Mouse (Mus musculus) MEL (cell line): ENCODE results near the gene Anxa4. TPM values are rescaled to one million over a fixed set of nuclear protein-coding genes. Genes with fewer than 3 reads are reported as not detected.
A peak's percentile ranks its signal among the peaks of the same experiment; 100 is the strongest.

ENCODE experiments used
- DNase-seq: peaks from one replicate; pipeline ENCODE4 v3.0.0; 2011; ENCODE audit warnings: low read depth, low spot score
- H3K27ac ChIP-seq: 2 replicates; pipeline ENCODE4 v1.5.1; 2012; ENCODE audit warnings: low read depth, mild to moderate bottlenecking, control low read depth, low read length, moderate library complexity; ENCODE audit not compliant: control insufficient read depth
- H3K27me3 ChIP-seq, 2 experiments: fragments of 150-350 bp in 1 of 2; sonication (generic) in 1 of 2; 2 replicates each; pipeline ENCODE4 v1.6.1; 2012; ENCODE audit warnings: low read length in 2 of 2, mild to moderate bottlenecking in 2 of 2, improper control_type of control experiment in 1 of 2, moderate library complexity in 1 of 2; ENCODE audit not compliant: insufficient read depth in 2 of 2, control insufficient read depth in 1 of 2
- H3K36me3 ChIP-seq, 2 experiments: 2 replicates each; pipeline ENCODE4 v1.6.1; 2012 to 2014; ENCODE audit warnings: low read length in 2 of 2, improper control_type of control experiment in 1 of 2, inconsistent platforms in 1 of 2, mild to moderate bottlenecking in 1 of 2; ENCODE audit not compliant: insufficient read depth in 2 of 2, control insufficient read depth in 1 of 2
- H3K4me1 ChIP-seq, 2 experiments: fragments of 150-350 bp in 1 of 2; sonication (generic) in 1 of 2; 2 replicates each; pipeline ENCODE4 v1.6.1; 2012; ENCODE audit warnings: low read length in 2 of 2, improper control_type of control experiment in 1 of 2, mild to moderate bottlenecking in 1 of 2; ENCODE audit not compliant: insufficient read depth in 2 of 2, control insufficient read depth in 1 of 2
- H3K4me3 ChIP-seq, 2 experiments: fragments of 150-350 bp in 1 of 2; sonication (generic) in 1 of 2; 2 replicates each; pipeline ENCODE4 v1.5.1; 2012; ENCODE audit warnings: low read depth in 2 of 2, low read length in 2 of 2, mild to moderate bottlenecking in 2 of 2, moderate library complexity in 2 of 2, control low read depth in 1 of 2, improper control_type of control experiment in 1 of 2; ENCODE audit not compliant: control insufficient read depth in 1 of 2, insufficient read depth in 1 of 2
- H3K79me2 ChIP-seq: 2 replicates; pipeline ENCODE4 v1.6.1; 2012; ENCODE audit warnings: mild to moderate bottlenecking, low read length, moderate library complexity; ENCODE audit not compliant: control insufficient read depth, poor library complexity, insufficient read depth
- H3K9ac ChIP-seq: 2 replicates; pipeline ENCODE4 v1.6.1; 2012; ENCODE audit warnings: low read depth, mild to moderate bottlenecking, control low read depth, low read length, moderate library complexity; ENCODE audit not compliant: control insufficient read depth, poor library complexity, severe bottlenecking
- H3K9me3 ChIP-seq: fragments of 150-350 bp; sonication (generic); replicated peaks from 2 replicates; pipeline ENCODE4 v1.6.1; 2012; ENCODE audit warnings: mild to moderate bottlenecking, low read length, improper control_type of control experiment, moderate library complexity; ENCODE audit not compliant: insufficient read depth
- CHD1 ChIP-seq: IDR thresholded peaks from 2 replicates; pipeline ENCODE4 v1.6.1; 2012; ENCODE audit warnings: low read depth, mild to moderate bottlenecking, inconsistent platforms, low read length, improper control_type of control experiment
- CTCF ChIP-seq, 3 experiments: IDR thresholded peaks in 2 of 3; conservative IDR thresholded peaks in 1 of 3; 2 replicates each; pipeline ENCODE4 v1.5.1; 2011 to 2012; ENCODE audit warnings: low read length in 3 of 3, low read depth in 2 of 3, mild to moderate bottlenecking in 2 of 3, improper control_type of control experiment in 1 of 3, inconsistent platforms in 1 of 3, mixed read lengths in 1 of 3, moderate library complexity in 1 of 3; ENCODE audit not compliant: control insufficient read depth in 1 of 3, insufficient read depth in 1 of 3, poor library complexity in 1 of 3, severe bottlenecking in 1 of 3
- ELF1 ChIP-seq: IDR thresholded peaks from 2 replicates; pipeline ENCODE4 v1.6.1; 2014; ENCODE audit warnings: low read depth, mild to moderate bottlenecking, inconsistent platforms, low read length, improper control_type of control experiment, moderate library complexity
- EP300 ChIP-seq, 2 experiments: IDR thresholded peaks; 2 replicates each; pipeline ENCODE4 v1.6.1; 2011; ENCODE audit warnings: improper control_type of control experiment in 2 of 2, low read length in 2 of 2, low read depth in 1 of 2, mild to moderate bottlenecking in 1 of 2
- ETS1 ChIP-seq: IDR thresholded peaks from 2 replicates; pipeline ENCODE4 v1.6.1; 2012; ENCODE audit warnings: low read depth, mild to moderate bottlenecking, inconsistent platforms, low read length, improper control_type of control experiment, moderate library complexity
- GATA1 ChIP-seq: IDR thresholded peaks from 2 replicates; pipeline ENCODE4 v1.6.1; 2011; ENCODE audit warnings: low read depth, low read length, improper control_type of control experiment
- HCFC1 ChIP-seq: IDR thresholded peaks from 2 replicates; pipeline ENCODE4 v1.6.1; 2012; ENCODE audit warnings: low read depth, mild to moderate bottlenecking, inconsistent platforms, low read length, improper control_type of control experiment, moderate library complexity
- KAT2A ChIP-seq: conservative IDR thresholded peaks from 2 replicates; pipeline ENCODE4 v1.6.1; 2012; ENCODE audit warnings: low read depth, low read length, improper control_type of control experiment, inconsistent platforms
- MAFK ChIP-seq: IDR thresholded peaks from 2 replicates; pipeline ENCODE4 v1.6.1; 2011; ENCODE audit warnings: low read depth, mild to moderate bottlenecking, low read length, improper control_type of control experiment, borderline replicate concordance
- MAX ChIP-seq: IDR thresholded peaks from 2 replicates; pipeline ENCODE4 v1.6.1; 2011; ENCODE audit warnings: low read length, improper control_type of control experiment
- MAZ ChIP-seq: IDR thresholded peaks from 2 replicates; pipeline ENCODE4 v1.6.1; 2012; ENCODE audit warnings: low read depth, mild to moderate bottlenecking, inconsistent platforms, low read length, improper control_type of control experiment
- MEF2A ChIP-seq: IDR thresholded peaks from 2 replicates; pipeline ENCODE4 v1.6.1; 2014; ENCODE audit warnings: low read depth, mild to moderate bottlenecking, inconsistent platforms, low read length, improper control_type of control experiment; ENCODE audit not compliant: poor library complexity, insufficient replicate concordance, severe bottlenecking; ENCODE audit errors: extremely low read depth
- MXI1 ChIP-seq: IDR thresholded peaks from 2 replicates; pipeline ENCODE4 v1.6.1; 2011; ENCODE audit warnings: mild to moderate bottlenecking, low read depth, low read length, improper control_type of control experiment
- MYC ChIP-seq: IDR thresholded peaks from 2 replicates; pipeline ENCODE4 v1.6.1; 2011; ENCODE audit warnings: low read depth, mild to moderate bottlenecking, low read length, improper control_type of control experiment, moderate library complexity
- NELFE ChIP-seq: IDR thresholded peaks from 2 replicates; pipeline ENCODE4 v1.6.1; 2011; ENCODE audit warnings: low read depth, low read length, improper control_type of control experiment
- NRF1 ChIP-seq: IDR thresholded peaks from 2 replicates; pipeline ENCODE4 v1.6.1; 2014; ENCODE audit warnings: low read depth, mild to moderate bottlenecking, inconsistent platforms, low read length, improper control_type of control experiment, moderate library complexity; ENCODE audit not compliant: poor library complexity, insufficient read depth, severe bottlenecking
- POLR2A ChIP-seq, 2 experiments: IDR thresholded peaks; 2 replicates each; pipeline ENCODE4 v1.6.1; 2011 to 2012; ENCODE audit warnings: low read length in 2 of 2, mild to moderate bottlenecking in 2 of 2, control low read depth in 1 of 2, improper control_type of control experiment in 1 of 2, low read depth in 1 of 2, moderate library complexity in 1 of 2; ENCODE audit not compliant: control insufficient read depth in 1 of 2, insufficient read depth in 1 of 2, poor library complexity in 1 of 2
- POLR2AphosphoS2 ChIP-seq: IDR thresholded peaks from 2 replicates; pipeline ENCODE4 v1.6.1; 2011; ENCODE audit warnings: low read length, improper control_type of control experiment
- RAD21 ChIP-seq: IDR thresholded peaks from 2 replicates; pipeline ENCODE4 v1.6.1; 2011; ENCODE audit warnings: mild to moderate bottlenecking, low read depth, low read length, improper control_type of control experiment
- RCOR1 ChIP-seq: IDR thresholded peaks from 2 replicates; pipeline ENCODE4 v1.6.1; 2012; ENCODE audit warnings: low read depth, mild to moderate bottlenecking, inconsistent platforms, low read length, improper control_type of control experiment
- SIN3A ChIP-seq: IDR thresholded peaks from 2 replicates; pipeline ENCODE4 v1.6.1; 2012; ENCODE audit warnings: low read length, improper control_type of control experiment, inconsistent platforms
- TAL1 ChIP-seq: IDR thresholded peaks from 2 replicates; pipeline ENCODE4 v1.6.1; 2012; ENCODE audit warnings: mild to moderate bottlenecking, inconsistent platforms, low read length, moderate library complexity, mixed read lengths
- TBP ChIP-seq: IDR thresholded peaks from 2 replicates; pipeline ENCODE4 v1.8.0; 2011; ENCODE audit warnings: low read depth, low read length, improper control_type of control experiment
- TCF12 ChIP-seq: IDR thresholded peaks from 2 replicates; pipeline ENCODE4 v1.6.1; 2014; ENCODE audit warnings: low read depth, mild to moderate bottlenecking, inconsistent platforms, low read length, improper control_type of control experiment, moderate library complexity
- USF1 ChIP-seq: IDR thresholded peaks from 2 replicates; pipeline ENCODE4 v1.6.1; 2014; ENCODE audit warnings: low read depth, mild to moderate bottlenecking, inconsistent platforms, low read length, improper control_type of control experiment, moderate library complexity
- ZKSCAN1 ChIP-seq: IDR thresholded peaks from 2 replicates; pipeline ENCODE4 v1.6.1; 2012; ENCODE audit warnings: low read depth, mild to moderate bottlenecking, inconsistent platforms, low read length, improper control_type of control experiment, moderate library complexity
- ZMIZ1 ChIP-seq: IDR thresholded peaks from 2 replicates; pipeline ENCODE4 v1.6.1; 2012; ENCODE audit warnings: low read depth, mild to moderate bottlenecking, inconsistent platforms, low read length, improper control_type of control experiment, moderate library complexity
- polyA plus RNA-seq, 2 experiments: library from polyadenylated mRNA; stranded (reverse) in 1 of 2; unstranded in 1 of 2; fragments of >175 nt in 1 of 2; fragments of >200 nt in 1 of 2; gene quantifications; 2 replicates each; pipeline versions ENCODE4 v1.2.1 to v1.2.4; 2012; ENCODE audit warnings: low replicate concordance in 2 of 2, low read depth in 1 of 2; ENCODE audit not compliant: insufficient read length in 2 of 2, insufficient read depth in 1 of 2, missing spikeins in 1 of 2
- total RNA-seq: library from RNA; depleted of rRNA; stranded (reverse); fragments of 300-350 nt; gene quantifications from 2 replicates; pipeline ENCODE4 v1.2.3, GENCODE M21; 2012

Anxa4 gene
- total and polyA plus RNA-seq, 3 experiments = 31.1 to 176 (median 53.6) TPM

DNA sequence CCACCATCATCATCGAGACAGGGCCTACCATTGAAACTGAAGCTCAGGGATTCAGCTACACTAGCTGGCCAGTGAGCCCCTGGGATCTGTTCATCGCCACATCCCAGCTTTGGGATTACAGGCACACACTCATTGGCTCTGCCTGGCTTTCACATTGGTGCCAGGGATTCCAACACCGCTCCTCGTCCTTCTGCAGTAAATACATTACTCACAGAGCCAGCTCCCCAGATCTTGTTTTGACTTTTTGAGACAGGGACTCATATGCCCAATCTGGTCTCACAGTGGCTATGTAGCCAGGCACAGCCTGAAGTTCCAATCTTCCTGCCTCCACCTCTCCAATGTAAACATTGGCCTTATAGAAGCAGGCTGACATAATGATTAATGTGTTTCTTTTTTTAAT, 57.1 kb downstream of the Anxa4 start:
- no peak for DNase-seq
- Histone ChIP-seq H3K9me3 (no peaks in the 10 kb centered on the region), H3K36me3 (peaks cover 0 to 16% of the 10 kb centered on the region in 2 experiments; a peak in 2 of 4 replicates), H3K4me1 (peaks cover 0 to 13% of the 10 kb centered on the region in 2 experiments; a peak in 3 of 4 replicates), H3K79me2 (peaks cover 12% of the 10 kb centered on the region), H3K27ac (no peak overlapping the region), H3K27me3 (no peaks in the 10 kb centered on the region), H3K4me3 (no peak overlapping the region), H3K9ac (no peak overlapping the region)
- TF ChIP-seq GATA1 = no peak
- TF ChIP-seq NRF1 = no peak
- no peak for TF ChIP-seq MEF2A
- no peak for TF ChIP-seq TCF12
- TF ChIP-seq TAL1 = no peak
- no peak for TF ChIP-seq EP300 (IDR thresholded peaks at IDR 0.05; ENCODE audit: low read depth in 1 of 2, low read length in 2 of 2)
- no peak for TF ChIP-seq NELFE
- no peak for TF ChIP-seq MXI1
- TF ChIP-seq RAD21 = no peak
- TF ChIP-seq MAFK = no peak
- TF ChIP-seq MYC = no peak
- no peak for TF ChIP-seq POLR2A (IDR thresholded peaks at IDR 0.05; ENCODE audit: control insufficient read depth in 1 of 2, insufficient read depth in 1 of 2, low read depth in 1 of 2, low read length in 2 of 2, poor library complexity in 1 of 2)
- no peak for TF ChIP-seq CTCF (IDR thresholded peaks at IDR 0.05 in 2 of 3, conservative IDR thresholded peaks at IDR 0.05 in 1 of 3; ENCODE audit: control insufficient read depth in 1 of 3, insufficient read depth in 1 of 3, low read depth in 2 of 3, low read length in 3 of 3, poor library complexity in 1 of 3, severe bottlenecking in 1 of 3)
- TF ChIP-seq HCFC1 = no peak

DNA sequence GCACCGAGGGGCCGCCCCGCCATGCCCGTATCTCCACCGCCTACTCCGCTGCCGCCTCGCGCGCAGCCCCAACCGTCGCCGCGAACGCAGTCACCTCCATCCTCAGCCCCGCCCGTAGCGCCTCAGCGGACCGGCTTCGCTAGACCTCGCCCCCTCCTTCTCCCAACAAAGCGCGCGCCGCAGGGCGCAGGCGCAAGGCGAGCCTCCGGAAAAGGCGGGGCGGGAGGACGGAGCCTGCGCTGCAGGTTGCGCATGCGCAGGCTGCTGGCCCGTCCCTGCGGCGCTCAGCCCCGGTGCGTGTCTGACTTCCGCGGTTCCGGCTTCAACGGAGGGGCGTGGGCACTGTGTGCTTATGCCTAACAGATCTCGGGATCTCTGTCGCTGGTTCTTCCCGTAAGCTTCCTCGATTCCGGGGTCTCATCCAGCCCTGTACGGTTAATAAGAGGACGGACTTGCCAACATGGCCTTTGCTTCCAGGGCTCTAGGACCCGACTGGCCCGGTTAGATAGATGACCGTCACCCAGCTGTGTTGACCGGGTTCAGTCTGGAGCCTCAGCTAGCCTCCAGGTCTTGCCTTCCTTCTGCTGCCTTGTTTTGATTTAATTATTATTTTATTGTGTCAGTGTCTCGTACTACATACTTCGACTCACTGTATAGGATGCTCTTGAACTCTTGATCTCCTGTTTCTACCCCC, 60.1 kb downstream of the Anxa4 start, which contains the start of gene Gmcl1:
TSS of gene Gmcl1 (minus strand) at position 201 of the 694 bp plus-strand sequence.
- peaks cover 0 to 16% of the 10 kb centered on the region in 2 experiments; a peak in 2 of 4 replicates for H3K36me3 ChIP-seq
- TF ChIP-seq ZMIZ1 = peak; percentile 89
- TF ChIP-seq NELFE = peak; percentile 95
- peak; percentile 75 to 95 for TF ChIP-seq POLR2A (IDR thresholded peaks at IDR 0.05; ENCODE audit: control insufficient read depth in 1 of 2, insufficient read depth in 1 of 2, low read depth in 1 of 2, low read length in 2 of 2, poor library complexity in 1 of 2)
- peak; percentile 20; the same call in 1 of the 2 replicates for TF ChIP-seq ETS1
- peak; percentile 82 for TF ChIP-seq SIN3A
- TF ChIP-seq TCF12 = 0 out of 2 replicates have a peak, but pooled peaks have one; percentile 7
- TF ChIP-seq ELF1 = peak; percentile 96
- TF ChIP-seq HCFC1 = peak; percentile 86
- no peak for TF ChIP-seq MYC
- peak; percentile 89; the same call in 1 of the 2 replicates for TF ChIP-seq MAZ
- 0 out of 2 replicates have a peak, but pooled peaks have one; percentile 18 for TF ChIP-seq MAX
- peak in 1 of 2 experiments; percentile 50; a peak in 2 of 4 replicates for TF ChIP-seq EP300 (IDR thresholded peaks at IDR 0.05; ENCODE audit: low read depth in 1 of 2, low read length in 2 of 2)
- peak; percentile 82 for TF ChIP-seq POLR2AphosphoS2
- TF ChIP-seq MXI1 = peak; percentile 89
- peak; percentile 100; the same call in 1 of the 2 replicates for TF ChIP-seq NRF1
- no peak for TF ChIP-seq CHD1
- peak; percentile 46 for TF ChIP-seq TBP
- no peak for TF ChIP-seq ZKSCAN1
- TF ChIP-seq RAD21 = no peak
- no peak; the same call in 1 of the 2 replicates for TF ChIP-seq KAT2A
- no peak for TF ChIP-seq RCOR1
- no peak for TF ChIP-seq USF1
- no peaks in the 10 kb centered on the region for H3K27me3 ChIP-seq
- peak; percentile 97 for DNase-seq
- H3K27ac ChIP-seq = peak within 1 kb of the TSS; percentile 61
- no peaks in the 10 kb centered on the region for H3K9me3 ChIP-seq
- H3K9ac ChIP-seq = peak within 1 kb of the TSS; percentile 87
- peaks cover 0 to 16% of the 10 kb centered on the region in 2 experiments; a peak in 3 of 4 replicates for H3K4me1 ChIP-seq
- H3K79me2 ChIP-seq = peaks cover 12% of the 10 kb centered on the region
- peak within 1 kb of the TSS; percentile 86 to 90 for H3K4me3 ChIP-seq
